Mouse (Mus musculus) stomach, embryonic 15.5 days (tissue): ENCODE results near the gene Hook2. TPM values are rescaled to one million over a fixed set of nuclear protein-coding genes. Genes with fewer than 3 reads are reported as not detected.
A peak's percentile ranks its signal among the peaks of the same experiment; 100 is the strongest.

Experiments used
- ATAC-seq: fragments of 200-750 bp; cut with Nextera tagmentation; 2 replicates; pipeline ENCODE4 v1.8.0; 2017; ENCODE audit warnings: low read depth, moderate number of reproducible peaks, moderate TSS enrichment; ENCODE audit not compliant: insufficient read depth, low FRiP score
- H3K27ac ChIP-seq: fragments of 300-500 bp; sonication (generic); 2 replicates; pipeline ENCODE4 v1.5.1; 2015; ENCODE audit warnings: mild to moderate bottlenecking, inconsistent platforms
- H3K27me3 ChIP-seq: fragments of 300-500 bp; sonication (generic); replicated peaks from 2 replicates; pipeline ENCODE4 v1.6.1; 2015; ENCODE audit warnings: inconsistent platforms
- H3K36me3 ChIP-seq: fragments of 300-500 bp; sonication (generic); 2 replicates; pipeline ENCODE4 v1.6.1; 2015; ENCODE audit warnings: inconsistent platforms
- H3K4me1 ChIP-seq: fragments of 300-500 bp; sonication (generic); 2 replicates; pipeline ENCODE4 v1.6.1; 2015; ENCODE audit warnings: inconsistent platforms
- H3K4me2 ChIP-seq: fragments of 300-500 bp; sonication (generic); 2 replicates; pipeline ENCODE4 v1.6.1; 2015; ENCODE audit warnings: mild to moderate bottlenecking, inconsistent platforms
- H3K4me3 ChIP-seq: fragments of 300-500 bp; sonication (generic); replicated peaks from 2 replicates; pipeline ENCODE4 v1.5.1; 2015; ENCODE audit warnings: inconsistent platforms
- H3K9ac ChIP-seq: fragments of 300-500 bp; sonication (generic); 2 replicates; pipeline ENCODE4 v1.6.1; 2015; ENCODE audit warnings: inconsistent platforms
- H3K9me3 ChIP-seq: fragments of 300-500 bp; sonication (generic); 2 replicates; pipeline ENCODE4 v1.6.1; 2016; ENCODE audit warnings: inconsistent platforms
- WGBS: fragments of 180-500 bp; shearing (Covaris S2); methylation state at CpG from one replicate; pipeline ENCODE4 v1.1.7; 2015; 5-methylcytosine and 5-hydroxymethylcytosine counted together
- polyA plus RNA-seq: library from polyadenylated mRNA; unstranded; fragments of >200 nt; fragmentation: Nextera tagmentation; extraction: Ambion mirVana; gene quantifications from 2 replicates; pipeline ENCODE4 v1.2.1, GENCODE M21; 2015

The Hook2 gene
- 46.3 and 51.1 TPM in 2 replicates for polyA plus RNA-seq

DNA sequence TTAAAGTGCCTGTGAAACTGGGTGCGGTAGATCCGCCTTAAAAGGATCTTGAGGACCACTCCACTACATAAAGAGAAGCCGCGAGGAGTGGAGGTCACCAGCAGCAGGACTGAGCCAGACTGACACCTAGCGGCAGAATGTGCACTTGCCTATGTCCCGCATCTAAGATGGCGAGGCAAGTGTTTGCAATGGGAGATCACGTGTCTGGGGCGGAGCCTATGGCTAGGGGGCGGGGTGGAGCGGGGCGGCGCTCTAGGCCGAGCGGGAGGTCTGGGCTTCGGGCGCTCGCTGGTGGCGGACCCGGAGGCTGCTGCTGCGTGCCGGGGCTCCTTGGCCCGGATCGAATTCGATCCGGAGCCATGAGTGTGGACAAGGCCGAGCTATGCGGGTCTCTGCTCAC lies at the start of gene Hook2:
Hook2 (plus strand) TSS at position 255 of the 400 bp plus-strand sequence.
- ATAC-seq: peak; percentile 89
- peak within 1 kb of the TSS; percentile 55 for H3K4me3 ChIP-seq
- peaks cover 17% of the 10 kb centered on the region for H3K4me1 ChIP-seq
- peak within 1 kb of the TSS; percentile 92 for H3K27ac ChIP-seq
- 2% methylated on average over 28 of the region's 28 CpGs for WGBS
- H3K9ac ChIP-seq: peak within 1 kb of the TSS; percentile 57; the same call in 1 of the 2 replicates
- peak within 1 kb of the TSS; percentile 74 for H3K4me2 ChIP-seq
- no peaks in the 10 kb centered on the region for H3K9me3 ChIP-seq
- no peaks in the 10 kb centered on the region for H3K36me3 ChIP-seq
- H3K27me3 ChIP-seq: no peaks in the 10 kb centered on the region

DNA sequence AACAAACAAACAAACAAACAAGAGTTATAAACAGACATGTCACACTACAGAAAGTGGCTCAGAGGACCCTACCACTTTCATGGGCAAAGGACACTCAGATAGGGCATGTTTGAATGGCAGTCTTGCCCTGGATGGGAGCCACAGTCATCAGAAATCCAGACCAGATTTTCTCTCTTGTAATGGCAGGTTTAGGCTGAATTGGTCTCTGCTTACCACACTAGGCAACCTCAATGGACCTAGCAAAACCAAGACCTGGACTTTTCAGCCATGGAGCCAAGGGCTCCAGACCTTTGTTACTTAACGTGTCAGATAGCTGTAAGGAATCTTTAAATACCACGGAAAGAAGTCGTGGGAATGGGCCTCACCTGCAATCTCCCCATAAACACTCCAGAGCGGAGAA lies 46.7 kb upstream of the Hook2 start:
- Histone ChIP-seq H3K9ac (no peak overlapping the region), H3K4me1 (peaks cover 22% of the 10 kb centered on the region), H3K4me2 (no peak overlapping the region), H3K9me3 (no peaks in the 10 kb centered on the region), H3K27me3 (peaks cover 48% of the 10 kb centered on the region), H3K27ac (no peak overlapping the region), H3K36me3 (no peaks in the 10 kb centered on the region), H3K4me3 (no peak overlapping the region)
- no peak for ATAC-seq
- WGBS: 20% methylated on average over 4 of the region's 4 CpGs

DNA sequence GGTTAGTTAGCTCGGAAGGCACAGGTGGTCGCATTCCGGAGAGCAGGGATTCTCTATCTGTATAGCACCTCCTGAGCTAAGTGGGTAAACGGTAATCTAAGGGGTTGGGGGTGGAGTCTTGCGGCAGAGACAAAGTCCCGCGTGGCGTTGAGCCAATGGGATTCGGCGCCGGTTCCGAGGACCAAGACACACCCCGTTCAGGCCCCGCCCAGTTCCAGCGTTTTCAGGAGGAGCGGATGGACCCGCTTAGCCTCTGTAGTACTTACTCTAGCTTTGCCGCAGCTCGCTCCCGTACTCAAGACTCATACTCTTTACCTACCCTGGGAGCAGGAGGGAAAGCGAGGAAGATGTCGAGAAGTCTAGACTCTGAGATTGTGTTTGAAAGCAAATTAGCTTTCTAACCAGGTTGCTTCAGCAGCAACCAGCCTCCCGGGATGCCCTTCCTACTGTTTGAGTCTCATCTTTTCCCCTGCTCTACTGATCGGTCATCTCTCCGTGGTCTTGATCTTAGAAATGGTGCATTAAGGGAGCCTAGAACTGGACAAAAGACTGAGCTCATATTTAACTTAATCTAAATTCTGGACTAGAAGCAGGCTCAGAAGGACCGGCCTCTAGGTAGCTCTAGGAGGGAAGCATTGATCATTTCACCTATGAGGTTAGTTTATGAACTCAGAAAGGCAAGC lies 45.8 kb upstream of the Hook2 start:
- ATAC-seq: peak; percentile 58
- Histone ChIP-seq H3K4me1 (peaks cover 22% of the 10 kb centered on the region), H3K4me3 (0 out of 2 replicates have a peak overlapping the region, but pooled peaks have one; percentile 5), H3K27me3 (peaks cover 48% of the 10 kb centered on the region), H3K27ac (no peak overlapping the region), H3K9ac (no peak overlapping the region), H3K4me2 (peak overlapping the region; percentile 21; the same call in 1 of the 2 replicates), H3K36me3 (no peaks in the 10 kb centered on the region), H3K9me3 (no peaks in the 10 kb centered on the region)
- 3% methylated on average over 26 of the region's 26 CpGs for WGBS

DNA sequence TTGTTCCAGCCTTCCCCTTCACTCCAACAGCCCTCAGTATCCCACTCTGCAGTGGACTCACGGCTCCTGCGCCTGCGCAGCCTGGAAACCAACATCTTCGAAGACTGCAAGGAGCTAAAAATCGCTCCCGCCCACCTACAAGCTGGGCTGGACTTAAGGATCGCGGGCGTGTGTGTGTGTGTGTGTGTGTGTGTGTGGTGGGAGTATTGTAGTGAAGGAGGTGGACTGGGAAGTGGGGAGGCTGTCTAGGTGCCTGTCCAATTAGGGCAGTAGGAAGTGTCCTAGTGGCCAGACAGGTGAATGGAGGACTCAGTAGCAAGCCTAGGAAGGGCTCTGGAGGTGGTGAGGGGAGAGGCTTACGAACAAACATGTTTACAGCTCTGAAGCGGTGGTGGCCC lies 45.2 kb upstream of the Hook2 start:
- peak overlapping the region; percentile 82 for H3K4me2 ChIP-seq
- H3K27me3 ChIP-seq: peaks cover 54% of the 10 kb centered on the region
- no peaks in the 10 kb centered on the region for H3K36me3 ChIP-seq
- ATAC-seq: no peak
- 4% methylated on average over 11 of the region's 11 CpGs for WGBS
- H3K9ac ChIP-seq: no peak overlapping the region
- no peaks in the 10 kb centered on the region for H3K9me3 ChIP-seq
- peak overlapping the region; percentile 42; the same call in 1 of the 2 replicates for H3K4me3 ChIP-seq
- H3K27ac ChIP-seq: no peak overlapping the region
- H3K4me1 ChIP-seq: peaks cover 22% of the 10 kb centered on the region

DNA sequence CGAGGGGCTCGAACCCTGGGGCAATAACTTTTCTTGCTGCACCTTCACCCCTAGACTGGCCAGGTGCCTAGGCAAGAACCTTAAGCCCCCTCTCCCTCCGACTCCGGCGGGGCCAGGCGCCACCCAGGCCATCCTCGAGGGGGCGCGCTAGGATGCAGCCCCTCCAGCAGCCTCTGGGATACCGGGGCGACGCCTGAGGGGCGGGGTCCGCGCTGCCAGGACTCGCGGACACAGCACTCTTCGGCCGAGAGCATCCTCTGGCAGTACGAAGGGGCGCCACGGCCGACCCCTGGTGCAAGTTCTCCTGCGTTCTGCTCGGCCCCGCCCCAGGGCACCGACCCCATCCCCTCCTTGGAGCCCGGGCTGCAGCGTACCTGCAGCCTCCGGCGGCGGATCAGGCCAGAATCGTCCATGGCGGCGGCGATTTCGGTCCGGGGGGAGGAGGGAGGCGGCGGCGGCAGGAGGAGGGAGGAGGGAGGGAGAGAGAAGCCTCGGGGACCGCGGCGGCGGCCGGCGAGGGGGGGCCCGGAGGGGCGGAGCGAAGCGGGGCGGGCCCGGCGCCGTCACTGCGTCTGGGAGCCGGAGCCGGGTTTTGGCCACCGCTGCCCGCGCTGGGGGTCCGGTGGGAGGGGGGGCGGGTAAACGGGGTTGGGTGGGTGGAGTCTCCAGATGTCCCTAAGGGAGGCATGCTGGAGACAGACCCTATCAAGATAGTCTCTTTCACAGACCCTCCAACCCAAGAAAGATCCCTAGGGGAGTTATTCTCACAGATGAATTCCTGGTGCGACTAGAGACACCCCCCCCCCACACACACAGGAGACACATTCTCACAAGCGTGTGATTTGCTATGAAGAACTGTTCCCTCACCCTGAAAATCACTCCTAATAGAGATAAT lies 44.5 kb upstream of the Hook2 start:
- H3K4me2 ChIP-seq: peak overlapping the region; percentile 82
- H3K27me3 ChIP-seq: peaks cover 57% of the 10 kb centered on the region
- H3K4me3 ChIP-seq: peak overlapping the region; percentile 42
- H3K4me1 ChIP-seq: peaks cover 22% of the 10 kb centered on the region
- no peaks in the 10 kb centered on the region for H3K36me3 ChIP-seq
- under 1% methylated on average over 54 of the region's 67 CpGs for WGBS
- ATAC-seq: no peak; the same call in 1 of the 2 replicates
- no peaks in the 10 kb centered on the region for H3K9me3 ChIP-seq
- no peak overlapping the region for H3K27ac ChIP-seq
- H3K9ac ChIP-seq: no peak overlapping the region

DNA sequence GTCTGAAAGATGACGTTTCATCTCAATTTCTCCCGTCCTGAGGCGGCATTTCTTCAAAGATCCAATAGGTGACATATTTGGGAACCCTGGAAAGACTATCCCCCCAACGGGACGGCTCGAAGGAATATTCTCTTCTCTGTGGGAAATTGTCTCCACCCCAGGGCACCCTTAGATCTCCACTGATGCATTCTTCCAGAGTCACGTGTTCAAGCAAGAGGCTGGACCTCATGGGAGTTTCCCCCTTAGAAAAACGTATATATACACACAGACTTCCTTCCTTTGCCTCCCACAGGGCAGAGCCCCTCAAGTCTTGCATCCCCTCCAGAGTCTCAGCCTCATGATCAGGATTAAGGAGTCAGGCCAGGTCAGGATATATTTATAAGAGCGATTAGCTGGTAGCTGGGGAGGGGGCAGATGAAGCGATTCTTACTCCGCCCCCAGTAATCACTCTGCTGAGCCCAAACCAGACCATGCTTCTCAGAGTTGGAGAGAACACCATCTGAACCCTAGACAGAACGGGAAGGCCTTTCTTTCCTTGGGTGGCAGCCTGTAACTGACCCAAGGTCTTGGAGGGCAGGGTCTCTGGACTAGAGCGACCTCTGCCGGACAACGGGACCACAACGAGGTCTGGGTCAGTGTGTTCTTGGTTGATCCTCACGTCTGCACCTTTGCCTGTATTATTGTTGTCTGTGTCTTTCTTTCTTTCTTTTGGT lies 43.7 kb upstream of the Hook2 start, which contains the start of gene Rtbdn:
Rtbdn (plus strand) TSS at position 464 of the 713 bp plus-strand sequence.
- 10% methylated on average over 17 of the region's 17 CpGs for WGBS
- no peaks in the 10 kb centered on the region for H3K9me3 ChIP-seq
- no peak within 1 kb of the TSS for H3K9ac ChIP-seq
- no peak for ATAC-seq
- peaks cover 61% of the 10 kb centered on the region for H3K27me3 ChIP-seq
- no peaks in the 10 kb centered on the region for H3K36me3 ChIP-seq
- no peak within 1 kb of the TSS for H3K27ac ChIP-seq
- H3K4me3 ChIP-seq: peak within 1 kb of the TSS; percentile 42
- H3K4me1 ChIP-seq: peaks cover 22% of the 10 kb centered on the region
- H3K4me2 ChIP-seq: peak within 1 kb of the TSS; percentile 82

DNA sequence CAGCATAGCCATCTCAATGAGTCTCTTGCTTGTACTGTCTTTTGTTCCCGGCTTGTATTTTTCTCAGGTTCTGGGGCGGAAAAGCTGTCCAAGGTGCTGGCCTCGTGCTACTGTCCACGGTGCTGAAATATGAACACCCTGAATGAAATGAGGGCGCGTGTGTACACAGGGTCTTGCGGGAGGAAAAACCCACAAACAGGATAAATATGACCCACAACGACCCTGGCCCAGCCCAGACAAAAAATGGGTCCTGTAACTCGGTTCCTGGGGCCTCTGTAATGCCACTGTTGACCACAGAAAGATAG lies 43.2 kb upstream of the Hook2 start:
- peaks cover 61% of the 10 kb centered on the region for H3K27me3 ChIP-seq
- H3K9me3 ChIP-seq: no peaks in the 10 kb centered on the region
- no peak overlapping the region for H3K4me2 ChIP-seq
- ATAC-seq: no peak
- H3K4me1 ChIP-seq: peaks cover 22% of the 10 kb centered on the region
- H3K36me3 ChIP-seq: no peaks in the 10 kb centered on the region
- WGBS: 11% methylated on average over 9 of the region's 9 CpGs
- no peak overlapping the region for H3K9ac ChIP-seq
- H3K27ac ChIP-seq: no peak overlapping the region
- no peak overlapping the region for H3K4me3 ChIP-seq

DNA sequence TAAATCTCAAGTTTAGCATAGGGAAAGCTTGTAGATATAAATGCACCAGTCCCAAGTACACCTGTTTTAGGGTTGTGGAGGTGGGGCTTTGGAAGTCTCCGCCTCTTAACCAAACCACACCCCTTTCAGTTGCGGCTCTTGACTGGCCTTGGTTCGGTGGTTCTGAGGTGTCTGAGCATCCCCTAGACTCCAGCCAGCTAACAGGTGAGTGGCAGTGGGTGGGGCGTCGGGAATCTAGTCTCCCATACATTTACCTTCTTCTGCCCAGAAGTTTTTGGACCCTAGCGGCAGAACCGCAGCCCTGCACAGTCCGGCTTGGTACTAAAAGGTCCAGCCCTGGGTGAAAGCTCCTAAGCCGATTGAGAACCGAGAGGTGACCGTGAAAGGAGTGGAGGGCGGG lies 40.6 kb upstream of the Hook2 start:
- ATAC-seq: no peak
- H3K27me3 ChIP-seq: peaks cover 48% of the 10 kb centered on the region

DNA sequence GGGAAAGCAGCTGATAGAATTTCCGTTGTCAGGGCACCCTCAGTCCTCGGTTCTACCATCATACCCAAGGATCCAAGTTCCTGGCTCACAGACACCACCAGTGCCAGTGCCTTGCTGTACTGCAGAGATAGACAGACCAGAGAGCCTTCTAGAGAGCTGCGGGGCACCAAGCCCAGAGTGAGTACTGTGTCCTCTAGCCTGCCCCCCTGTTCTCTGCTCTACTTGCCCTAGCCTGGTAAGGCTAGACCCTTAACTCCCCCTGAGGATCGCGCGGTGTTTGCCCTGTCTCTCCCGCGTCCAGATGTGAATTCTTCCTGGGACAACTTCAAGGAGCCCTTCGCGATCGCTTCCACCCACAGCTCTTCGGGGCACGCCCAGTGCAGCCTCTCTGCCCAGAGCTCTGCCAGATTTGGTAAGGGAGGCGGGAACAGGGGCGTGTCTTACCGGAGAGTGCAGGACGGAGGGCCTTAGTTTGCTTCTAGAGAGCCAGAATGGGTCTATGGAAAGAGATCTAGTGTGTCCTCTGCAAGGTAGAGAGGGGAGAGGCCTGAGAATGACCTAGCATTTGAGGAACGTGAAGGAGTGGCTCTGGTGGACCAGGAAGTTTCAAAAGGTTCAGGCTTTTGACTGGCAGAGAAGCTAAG lies 37.7 kb upstream of the Hook2 start:
- 7% methylated on average over 18 of the region's 18 CpGs for WGBS
- Histone ChIP-seq H3K9ac (no peak overlapping the region), H3K9me3 (no peaks in the 10 kb centered on the region), H3K27me3 (peaks cover 21% of the 10 kb centered on the region), H3K27ac (no peak overlapping the region), H3K4me2 (peak overlapping the region; percentile 29), H3K4me3 (no peak overlapping the region), H3K4me1 (no peaks in the 10 kb centered on the region), H3K36me3 (peaks cover 5% of the 10 kb centered on the region; the same call in 1 of the 2 replicates)
- peak; percentile 75 for ATAC-seq

More for the DNA sequence above, 40.6 kb upstream of the Hook2 start:
- peaks cover 18% of the 10 kb centered on the region for H3K4me1 ChIP-seq
- 22% methylated on average over 12 of the region's 12 CpGs for WGBS
- no peaks in the 10 kb centered on the region for H3K9me3 ChIP-seq
- no peaks in the 10 kb centered on the region for H3K36me3 ChIP-seq
- H3K4me2 ChIP-seq: no peak overlapping the region
- H3K4me3 ChIP-seq: no peak overlapping the region
- H3K9ac ChIP-seq: no peak overlapping the region
- H3K27ac ChIP-seq: no peak overlapping the region

DNA sequence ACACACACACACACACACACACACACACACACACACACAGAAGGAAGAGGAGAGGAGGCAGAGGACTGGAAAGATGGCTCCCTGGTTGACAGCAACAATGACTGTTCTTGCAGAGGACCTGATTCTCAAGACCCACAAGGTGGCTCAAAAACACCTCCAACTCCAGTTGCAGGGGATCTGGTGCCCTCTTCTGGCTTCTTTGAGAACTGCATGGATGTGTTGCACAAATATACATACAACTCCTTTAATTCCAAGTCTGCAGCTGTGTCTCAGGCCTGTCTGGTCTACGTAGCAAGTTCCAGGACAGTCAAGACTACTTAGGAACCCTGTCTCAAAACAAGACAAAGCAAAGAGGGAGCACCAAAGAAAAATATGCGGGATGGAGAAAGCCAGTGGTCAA lies 33.6 kb upstream of the Hook2 start:
- Histone ChIP-seq H3K4me1 (no peaks in the 10 kb centered on the region), H3K27me3 (peaks cover 4% of the 10 kb centered on the region; the same call in 1 of the 2 replicates), H3K4me2 (no peak overlapping the region), H3K27ac (no peak overlapping the region), H3K4me3 (no peak overlapping the region), H3K9ac (no peak overlapping the region), H3K9me3 (no peaks in the 10 kb centered on the region), H3K36me3 (peaks cover 11% of the 10 kb centered on the region; the same call in 1 of the 2 replicates)
- WGBS: 56% methylated on average over 2 of the region's 2 CpGs
- no peak for ATAC-seq

DNA sequence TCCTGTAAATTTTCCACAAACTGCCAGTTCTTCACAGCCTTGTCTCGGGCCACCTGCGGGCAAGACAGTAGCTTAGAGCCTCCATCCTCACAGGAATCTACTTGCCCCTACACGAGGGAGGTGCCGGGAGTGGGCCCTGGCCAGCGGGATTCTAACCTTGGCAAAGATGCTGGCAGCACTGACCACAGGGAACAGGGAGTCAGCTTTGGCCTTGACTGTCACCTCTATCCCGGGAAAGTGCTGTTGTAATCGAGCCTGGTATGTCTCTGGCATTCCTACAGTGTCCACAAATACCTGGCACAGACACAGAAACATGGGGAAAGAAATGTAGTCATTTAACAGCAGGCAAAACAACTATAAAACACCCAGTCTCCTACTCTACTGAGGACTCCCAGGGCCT lies 30.6 kb upstream of the Hook2 start:
- no peak overlapping the region for H3K9ac ChIP-seq
- H3K4me1 ChIP-seq: no peaks in the 10 kb centered on the region
- WGBS: 92% methylated on average over 7 of the region's 7 CpGs
- H3K36me3 ChIP-seq: peaks cover 11% of the 10 kb centered on the region; the same call in 1 of the 2 replicates
- H3K27ac ChIP-seq: no peak overlapping the region
- H3K9me3 ChIP-seq: no peaks in the 10 kb centered on the region
- H3K4me3 ChIP-seq: no peak overlapping the region
- no peak overlapping the region for H3K4me2 ChIP-seq
- H3K27me3 ChIP-seq: no peaks in the 10 kb centered on the region
- ATAC-seq: no peak
